In genomic region chr3:142497123-142497841, GRCm38 (mm10) we compare ENCODE assay signal across 8 mouse cellular contexts. TPM values are rescaled to one million over a fixed set of nuclear protein-coding genes. Genes with fewer than 3 reads are reported as not detected.
DNase-seq lines count a peak whose midpoint lies in the region; ATAC-seq and TF ChIP-seq lines count a peak whose summit lies in the region.

No protein-coding gene starts in this region.

- H3K4me2 ChIP-seq in lung, embryonic 14.5 days = peak overlapping the region; percentile 38
- H3K4me2 ChIP-seq in intestine, embryonic 16.5 days (ENCODE audit: low read depth, low read length) = peak overlapping the region; percentile 50

- TF ChIP-seq CTCF in lung, embryonic 14.5 days (IDR thresholded peaks at IDR 0.05; ENCODE audit: low read depth) = no peak
- no peak for TF ChIP-seq CTCF in cortical plate, adult 2 months (IDR thresholded peaks at IDR 0.05; ENCODE audit: extremely low read depth, insufficient read depth, low read length)

- no peak for TF ChIP-seq POLR2A in cortical plate, adult 2 months (IDR thresholded peaks at IDR 0.05; ENCODE audit: extremely low read depth, insufficient read depth, low read length)

- H3K27ac ChIP-seq in lung, embryonic 14.5 days (ENCODE audit: low read depth) = no peak overlapping the region
- peak overlapping the region; percentile 10; the same call in 1 of the 2 replicates for H3K27ac ChIP-seq in cortical plate, adult 2 months (ENCODE audit: insufficient read depth, low read length)
- H3K27ac ChIP-seq in intestine, embryonic 16.5 days (ENCODE audit: low read length) = no peak overlapping the region; the same call in 1 of the 2 replicates

- H3K9me3 ChIP-seq in lung, embryonic 14.5 days (ENCODE audit: low read depth, low read length) = no peaks in the 10 kb centered on the region
- H3K9me3 ChIP-seq in intestine, embryonic 16.5 days (ENCODE audit: control insufficient read depth, low read length) = no peaks in the 10 kb centered on the region

- ATAC-seq in lung, embryonic 14.5 days (ENCODE audit: insufficient read depth) = no peak
- no peak for ATAC-seq in intestine, embryonic 16.5 days

- WGBS in lung, embryonic 14.5 days = 38% methylated on average over 15 of the region's 15 CpGs
- WGBS in intestine, embryonic 16.5 days = 52% methylated on average over 15 of the region's 15 CpGs

- no peaks in the 10 kb centered on the region for H3K27me3 ChIP-seq in lung, embryonic 14.5 days (ENCODE audit: insufficient read depth, low read length)
- H3K27me3 ChIP-seq in intestine, embryonic 16.5 days (replicated peaks; ENCODE audit: control insufficient read depth, insufficient read depth, low read length) = no peaks in the 10 kb centered on the region
- no peaks in the 10 kb centered on the region for H3K27me3 ChIP-seq in splenic B cell, adult 2 months (ENCODE audit: control insufficient read depth, insufficient read depth, low read length, poor library complexity, severe bottlenecking)

- H3K36me3 ChIP-seq in lung, embryonic 14.5 days (ENCODE audit: insufficient read depth) = no peaks in the 10 kb centered on the region
- H3K36me3 ChIP-seq in intestine, embryonic 16.5 days (ENCODE audit: control insufficient read depth, insufficient read depth, low read length) = no peaks in the 10 kb centered on the region
- H3K36me3 ChIP-seq in splenic B cell, adult 2 months (ENCODE audit: control insufficient read depth, insufficient read depth, low read length, poor library complexity, severe bottlenecking) = peaks cover 9% of the 10 kb centered on the region

- H3K9ac ChIP-seq in lung, embryonic 14.5 days = no peak overlapping the region
- H3K9ac ChIP-seq in intestine, embryonic 16.5 days (ENCODE audit: low read depth, low read length) = no peak overlapping the region

- H3K4me3 ChIP-seq in lung, embryonic 14.5 days (ENCODE audit: low read depth, low read length) = peak overlapping the region; percentile 12; the same call in 1 of the 2 replicates
- H3K4me3 ChIP-seq in cortical plate, adult 2 months (ENCODE audit: insufficient read depth, low read length) = peak overlapping the region; percentile 37
- H3K4me3 ChIP-seq in intestine, embryonic 16.5 days (ENCODE audit: low read length) = peak overlapping the region; percentile 30

- DNase-seq in lung, embryonic 14.5 days = peak; percentile 29
- DNase-seq in lung, adult 18-20 months = no peak
- peak; percentile 43 for DNase-seq in splenic B cell, adult 2 months (ENCODE audit: low read depth, low spot score)
- no peak for DNase-seq in adipocyte (ENCODE audit: low spot score)
- no peak for DNase-seq in cerebellum, adult 18-20 months
- no peak for DNase-seq in adrenal gland, postnatal 10 days

- no peaks in the 10 kb centered on the region; the same call in 1 of the 2 replicates for H3K4me1 ChIP-seq in lung, embryonic 14.5 days (ENCODE audit: insufficient read depth)
- no peaks in the 10 kb centered on the region for H3K4me1 ChIP-seq in cortical plate, adult 2 months (ENCODE audit: control insufficient read depth, insufficient read depth, low read length)
- H3K4me1 ChIP-seq in intestine, embryonic 16.5 days (ENCODE audit: control insufficient read depth, insufficient read depth, low read length) = peaks cover 3% of the 10 kb centered on the region; the same call in 1 of the 2 replicates

RNA-seq across cellular contexts. Expression of gene Gbp5, which starts 3.5 kb away (rescaled TPM):
- 0.11 TPM in 1 of 2 replicates, not detected in the other for polyA plus RNA-seq in lung, embryonic 14.5 days (2014; fragmentation: Nextera tagmentation; extraction: Ambion mirVana)
- polyA plus RNA-seq in cortical plate, adult 2 months (2012; rRNA removed) = 2.5 and 3.0 TPM in 2 replicates
- polyA plus RNA-seq in intestine, embryonic 16.5 days (2015; fragmentation: Nextera tagmentation; extraction: Ambion mirVana) = 0.18 and 0.20 TPM in 2 replicates
- total RNA-seq in adrenal gland, postnatal 10 days (2021) = 1 to 10 TPM; 3.4 to 5.1 TPM

RNA-seq across cellular contexts. Expression of gene Gbp7, which starts 32.9 kb away (rescaled TPM):
- polyA plus RNA-seq in lung, embryonic 14.5 days (2014; fragmentation: Nextera tagmentation; extraction: Ambion mirVana) = 3.2 and 3.6 TPM in 2 replicates
- polyA plus RNA-seq in cortical plate, adult 2 months (2012; rRNA removed) = 2.2 and 2.9 TPM in 2 replicates
- 6.8 and 7.2 TPM in 2 replicates for polyA plus RNA-seq in intestine, embryonic 16.5 days (2015; fragmentation: Nextera tagmentation; extraction: Ambion mirVana)
- total RNA-seq in adrenal gland, postnatal 10 days (2021) = 10 to 100 TPM in 1 of 2 experiments, 1 to 10 TPM in 1; 9.8 to 13.5 TPM

Comparison
In these comparisons a context has a peak if more than half of its experiments do, and no peak if none do; other contexts are left out.
1. DNase-seq: peak in lung, embryonic 14.5 days (single experiment) and splenic B cell, adult 2 months (single experiment); none in lung, adult 18-20 months (0 of 2), adipocyte (single experiment), cerebellum, adult 18-20 months (0 of 2) and adrenal gland, postnatal 10 days (single experiment).
2. Peak in every context shown above with its lines, with median percentiles within 50 percentile points of each other: H3K4me3 ChIP-seq.